Mouse (Mus musculus) urinary bladder, postnatal 4 days (tissue): Measurements from ENCODE around the gene Olfr1164.

Source experiments
- DNase-seq, 2 experiments: peaks; one replicate each; pipeline ENCODE4 v3.0.0; 2021 to 2022; ENCODE audit warnings: low spot score in 2 of 2

Gene Olfr1164

GRCm38 (mm10) chr2:88093866-88094265 is at the start of gene Olfr1164:
TSS of gene Olfr1164 (minus strand) at chr2:88093966.
- no peak for DNase-seq

GRCm38 (mm10) chr2:88128172-88128571 is 34.4 kb upstream of the Olfr1164 start, which contains the start of gene Olfr1166:
TSS of gene Olfr1166 (minus strand) at chr2:88128272.
- no peak for DNase-seq

GRCm38 (mm10) chr2:88071730-88072129 is 22.0 kb downstream of the Olfr1164 start, which contains the start of gene Olfr1163:
TSS of gene Olfr1163 (minus strand) at chr2:88071830.
- DNase-seq, result no peak

GRCm38 (mm10) chr2:88063587-88063986 is 30.2 kb downstream of the Olfr1164 start:
- DNase-seq, result no peak

GRCm38 (mm10) chr2:88051029-88051428 is 42.7 kb downstream of the Olfr1164 start, which contains the start of gene Olfr1162:
TSS of gene Olfr1162 (minus strand) at chr2:88051129.
- no peak for DNase-seq
